Mouse (Mus musculus) heart, embryonic 13.5 days (tissue): ENCODE data around the gene Slc8a1. TPM values are rescaled to one million over a fixed set of nuclear protein-coding genes. Genes with fewer than 3 reads are reported as not detected.

Source experiments
- ATAC-seq: fragments of 200-750 bp; cut with Nextera tagmentation; 2 replicates; pipeline ENCODE4 v1.8.0; 2017; ENCODE audit warnings: moderate TSS enrichment; ENCODE audit not compliant: insufficient number of reproducible peaks, low FRiP score, low TSS enrichment; ENCODE audit errors: extremely low read depth
- H3K27ac ChIP-seq: fragments of 300-500 bp; sonication (generic); replicated peaks from 2 replicates; pipeline ENCODE4 v1.5.1; 2015; ENCODE audit warnings: moderate library complexity, mild to moderate bottlenecking, inconsistent platforms
- H3K27me3 ChIP-seq: fragments of 300-500 bp; sonication (generic); replicated peaks from 2 replicates; pipeline ENCODE4 v1.6.1; 2015; ENCODE audit warnings: mild to moderate bottlenecking, inconsistent platforms
- H3K36me3 ChIP-seq: fragments of 300-500 bp; sonication (generic); 2 replicates; pipeline ENCODE4 v1.6.1; 2015; ENCODE audit warnings: mild to moderate bottlenecking, inconsistent platforms
- H3K4me1 ChIP-seq: fragments of 300-500 bp; sonication (generic); 2 replicates; pipeline ENCODE4 v1.6.1; 2015; ENCODE audit warnings: inconsistent platforms
- H3K4me2 ChIP-seq: fragments of 300-500 bp; sonication (generic); 2 replicates; pipeline ENCODE4 v1.6.1; 2015; ENCODE audit warnings: inconsistent platforms, mild to moderate bottlenecking, moderate library complexity
- H3K4me3 ChIP-seq: fragments of 300-500 bp; sonication (generic); 2 replicates; pipeline ENCODE4 v1.5.1; 2015; ENCODE audit warnings: moderate library complexity, mild to moderate bottlenecking, inconsistent platforms
- H3K9ac ChIP-seq: fragments of 300-500 bp; sonication (generic); 2 replicates; pipeline ENCODE4 v1.6.1; 2015; ENCODE audit warnings: inconsistent platforms, mild to moderate bottlenecking, moderate library complexity
- H3K9me3 ChIP-seq: fragments of 300-500 bp; sonication (generic); 2 replicates; pipeline ENCODE4 v1.6.1; 2016; ENCODE audit warnings: inconsistent platforms
- WGBS: fragments of 180-500 bp; shearing (Covaris S2); methylation state at CpG from one replicate; pipeline ENCODE4 v1.1.7; 2015; ENCODE audit warnings: mixed read lengths; 5-methylcytosine and 5-hydroxymethylcytosine counted together
- polyA plus RNA-seq: library from polyadenylated mRNA; unstranded; fragments of >200 nt; fragmentation: Nextera tagmentation; extraction: Ambion mirVana; gene quantifications from 2 replicates; pipeline ENCODE4 v1.2.1, GENCODE M21; 2015

Gene Slc8a1
- polyA plus RNA-seq, 1 experiment from 2014 or later, result 67.6 TPM

DNA sequence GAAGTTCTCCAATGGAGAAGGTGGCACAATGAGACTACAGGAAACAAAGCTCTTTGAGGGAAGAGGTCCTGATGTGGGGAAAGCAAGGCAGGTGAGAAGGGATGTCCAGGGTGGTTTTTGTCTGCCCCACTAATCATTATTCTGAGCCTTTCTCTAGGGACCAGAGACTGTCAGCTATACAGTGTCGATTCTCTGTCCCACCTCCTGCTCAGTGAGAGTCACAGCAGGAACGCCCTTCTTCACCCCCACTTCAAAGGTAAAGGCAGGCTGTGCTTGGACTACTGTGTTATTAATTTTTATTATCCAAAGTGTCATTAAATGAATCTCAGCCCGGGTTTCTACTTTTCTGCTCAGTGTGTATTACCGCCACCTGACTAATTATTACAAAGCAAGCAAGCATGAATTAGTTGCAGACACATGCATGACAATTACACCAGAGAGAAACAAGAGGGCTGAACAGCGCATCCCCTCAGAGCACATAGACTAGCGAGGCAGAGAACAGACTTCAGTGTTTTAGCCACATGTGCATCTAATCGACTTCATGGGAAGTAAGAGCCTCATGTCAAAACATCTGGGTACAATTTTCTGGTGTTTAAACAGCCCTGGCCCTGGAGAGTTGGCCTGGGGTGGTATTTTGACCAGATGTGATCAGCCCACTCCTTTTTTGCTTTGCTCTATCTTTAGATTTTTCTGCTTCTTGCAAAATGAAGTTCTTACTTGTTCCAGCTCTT, 402.0 kb downstream of the Slc8a1 start:
- Histone ChIP-seq H3K9ac (no peak overlapping the region), H3K4me3 (no peak overlapping the region), H3K4me2 (no peak overlapping the region), H3K27ac (no peak overlapping the region), H3K36me3 (no peaks in the 10 kb centered on the region), H3K27me3 (no peaks in the 10 kb centered on the region), H3K4me1 (no peaks in the 10 kb centered on the region), H3K9me3 (no peaks in the 10 kb centered on the region)
- 71% methylated on average over 7 of the region's 7 CpGs for WGBS
- ATAC-seq, result no peak

GRCm38 (mm10) chr17:81335526-81335925, 402.7 kb downstream of the Slc8a1 start:
- Histone ChIP-seq H3K27me3 (no peaks in the 10 kb centered on the region), H3K4me3 (no peak overlapping the region), H3K9ac (no peak overlapping the region), H3K4me2 (no peak overlapping the region), H3K9me3 (no peaks in the 10 kb centered on the region), H3K27ac (no peak overlapping the region), H3K36me3 (no peaks in the 10 kb centered on the region), H3K4me1 (no peaks in the 10 kb centered on the region)
- WGBS, result 56% methylated on average over 1 of the region's 1 CpGs
- ATAC-seq, result no peak
